Mouse (Mus musculus): ENCODE measurements at regions not wholly inside any gene's neighbourhood (a gene's known extent, or its start where the extent isn't known, plus 50 kb on each side); places are given as distances from the start of the nearest gene placed in this dataset.

- H3K27me3 ChIP-seq (ENCODE audit: control insufficient read depth, insufficient read depth, low read length): no peaks in the 10 kb centered on the region
- no peaks in the 10 kb centered on the region for H3K36me3 ChIP-seq (ENCODE audit: control insufficient read depth, insufficient read depth, low read length)
- no peak overlapping the region for H3K27ac ChIP-seq (ENCODE audit: low read depth, low read length)
- H3K9ac ChIP-seq (ENCODE audit: low read length): no peak overlapping the region
- no peak for ATAC-seq (replicated peaks; ENCODE audit: low FRiP score)
- no peaks in the 10 kb centered on the region for H3K9me3 ChIP-seq (ENCODE audit: control insufficient read depth, low read length)
- no peak for DNase-seq (ENCODE audit: low spot score)
- H3K4me3 ChIP-seq (ENCODE audit: low read depth, low read length): no peak overlapping the region
- 71% methylated on average over 3 of the region's 3 CpGs for WGBS
- H3K4me1 ChIP-seq (replicated peaks; ENCODE audit: control insufficient read depth, insufficient read depth, low read length): no peaks in the 10 kb centered on the region
- no peak overlapping the region for H3K4me2 ChIP-seq (ENCODE audit: low read depth, low read length, severe bottlenecking)
These were observed 258.5 kb upstream of the Klhl29 start for GRCm38 (mm10) chr12:5633971-5634370.

GRCm38 (mm10) chr12:5601084-5601654 is 225.7 kb upstream of the Klhl29 start:
- H3K4me3 ChIP-seq (ENCODE audit: low read depth, low read length): no peak overlapping the region
- no peak overlapping the region for H3K27ac ChIP-seq (ENCODE audit: low read depth, low read length)
- H3K9ac ChIP-seq (ENCODE audit: low read length): no peak overlapping the region
- 40% methylated on average over 9 of the region's 9 CpGs for WGBS
- H3K4me2 ChIP-seq (ENCODE audit: low read depth, low read length, severe bottlenecking): no peak overlapping the region
- no peaks in the 10 kb centered on the region for H3K4me1 ChIP-seq (replicated peaks; ENCODE audit: control insufficient read depth, insufficient read depth, low read length)
- no peaks in the 10 kb centered on the region for H3K36me3 ChIP-seq (ENCODE audit: control insufficient read depth, insufficient read depth, low read length)
- no peaks in the 10 kb centered on the region for H3K9me3 ChIP-seq (ENCODE audit: control insufficient read depth, low read length)
- no peak for ATAC-seq (replicated peaks; ENCODE audit: low FRiP score)
- DNase-seq (ENCODE audit: low spot score): no peak
- H3K27me3 ChIP-seq (ENCODE audit: control insufficient read depth, insufficient read depth, low read length): no peaks in the 10 kb centered on the region

GRCm38 (mm10) chr12:5599426-5599825 is 223.9 kb upstream of the Klhl29 start:
- Histone ChIP-seq H3K4me2 (ENCODE audit: low read depth, low read length, severe bottlenecking) (no peak overlapping the region), H3K36me3 (ENCODE audit: control insufficient read depth, insufficient read depth, low read length) (no peaks in the 10 kb centered on the region), H3K9ac (ENCODE audit: low read length) (no peak overlapping the region), H3K27ac (ENCODE audit: low read depth, low read length) (no peak overlapping the region), H3K9me3 (ENCODE audit: control insufficient read depth, low read length) (no peaks in the 10 kb centered on the region), H3K27me3 (ENCODE audit: control insufficient read depth, insufficient read depth, low read length) (no peaks in the 10 kb centered on the region), H3K4me3 (ENCODE audit: low read depth, low read length) (no peak overlapping the region), H3K4me1 (replicated peaks; ENCODE audit: control insufficient read depth, insufficient read depth, low read length) (no peaks in the 10 kb centered on the region)
- DNase-seq (ENCODE audit: low spot score) (no peak), ATAC-seq (replicated peaks; ENCODE audit: low FRiP score) (no peak)
- WGBS: 93% methylated on average over 1 of the region's 1 CpGs

- ATAC-seq (replicated peaks; ENCODE audit: low FRiP score) (no peak), DNase-seq (ENCODE audit: low spot score) (no peak)
- Histone ChIP-seq H3K4me1 (replicated peaks; ENCODE audit: control insufficient read depth, insufficient read depth, low read length) (no peaks in the 10 kb centered on the region), H3K4me3 (ENCODE audit: low read depth, low read length) (no peak overlapping the region), H3K4me2 (ENCODE audit: low read depth, low read length, severe bottlenecking) (no peak overlapping the region), H3K36me3 (ENCODE audit: control insufficient read depth, insufficient read depth, low read length) (no peaks in the 10 kb centered on the region), H3K9me3 (ENCODE audit: control insufficient read depth, low read length) (no peaks in the 10 kb centered on the region), H3K27ac (ENCODE audit: low read depth, low read length) (no peak overlapping the region), H3K27me3 (ENCODE audit: control insufficient read depth, insufficient read depth, low read length) (no peaks in the 10 kb centered on the region), H3K9ac (ENCODE audit: low read length) (no peak overlapping the region)
- WGBS: 92% methylated on average over 4 of the region's 4 CpGs
These were observed 223.5 kb upstream of the Klhl29 start for GRCm38 (mm10) chr12:5598961-5599360.

- no peak for ATAC-seq (replicated peaks; ENCODE audit: low FRiP score)
- 69% methylated on average over 6 of the region's 6 CpGs for WGBS
- H3K36me3 ChIP-seq (ENCODE audit: control insufficient read depth, insufficient read depth, low read length): no peaks in the 10 kb centered on the region
- no peak for DNase-seq (ENCODE audit: low spot score)
- H3K27me3 ChIP-seq (ENCODE audit: control insufficient read depth, insufficient read depth, low read length): no peaks in the 10 kb centered on the region
- H3K9me3 ChIP-seq (ENCODE audit: control insufficient read depth, low read length): no peaks in the 10 kb centered on the region
- H3K4me2 ChIP-seq (ENCODE audit: low read depth, low read length, severe bottlenecking): no peak overlapping the region
- no peaks in the 10 kb centered on the region for H3K4me1 ChIP-seq (replicated peaks; ENCODE audit: control insufficient read depth, insufficient read depth, low read length)
- no peak overlapping the region for H3K9ac ChIP-seq (ENCODE audit: low read length)
- no peak overlapping the region for H3K4me3 ChIP-seq (ENCODE audit: low read depth, low read length)
- no peak overlapping the region for H3K27ac ChIP-seq (ENCODE audit: low read depth, low read length)
These were observed 197.3 kb upstream of the Klhl29 start for GRCm38 (mm10) chr12:5572831-5573230.

- 71% methylated on average over 5 of the region's 5 CpGs for WGBS
- DNase-seq (ENCODE audit: low spot score): no peak
These were observed 193.5 kb upstream of the Klhl29 start for GRCm38 (mm10) chr12:5568941-5569340.

GRCm38 (mm10) chr12:5566231-5566630 is 190.7 kb upstream of the Klhl29 start:
- whole genome bisulfite sequencing: 10% methylated on average over 2 of the region's 2 CpGs
- Histone ChIP-seq H3K27ac (ENCODE audit: low read depth, low read length) (no peak overlapping the region), H3K4me1 (replicated peaks; ENCODE audit: control insufficient read depth, insufficient read depth, low read length) (no peaks in the 10 kb centered on the region), H3K9me3 (ENCODE audit: control insufficient read depth, low read length) (no peaks in the 10 kb centered on the region), H3K4me2 (ENCODE audit: low read depth, low read length, severe bottlenecking) (no peak overlapping the region), H3K4me3 (ENCODE audit: low read depth, low read length) (no peak overlapping the region), H3K27me3 (ENCODE audit: control insufficient read depth, insufficient read depth, low read length) (no peaks in the 10 kb centered on the region), H3K36me3 (ENCODE audit: control insufficient read depth, insufficient read depth, low read length) (no peaks in the 10 kb centered on the region), H3K9ac (ENCODE audit: low read length) (no peak overlapping the region)
- ATAC-seq (replicated peaks; ENCODE audit: low FRiP score) (no peak), DNase-seq (ENCODE audit: low spot score) (no peak)

More at GRCm38 (mm10) chr12:5568941-5569340, 193.5 kb upstream of the Klhl29 start:
- Histone ChIP-seq H3K27me3 (ENCODE audit: control insufficient read depth, insufficient read depth, low read length) (no peaks in the 10 kb centered on the region), H3K27ac (ENCODE audit: low read depth, low read length) (no peak overlapping the region), H3K4me2 (ENCODE audit: low read depth, low read length, severe bottlenecking) (no peak overlapping the region), H3K4me1 (replicated peaks; ENCODE audit: control insufficient read depth, insufficient read depth, low read length) (no peaks in the 10 kb centered on the region), H3K9me3 (ENCODE audit: control insufficient read depth, low read length) (no peaks in the 10 kb centered on the region), H3K9ac (ENCODE audit: low read length) (no peak overlapping the region), H3K4me3 (ENCODE audit: low read depth, low read length) (no peak overlapping the region), H3K36me3 (ENCODE audit: control insufficient read depth, insufficient read depth, low read length) (no peaks in the 10 kb centered on the region)
- ATAC-seq (replicated peaks; ENCODE audit: low FRiP score): no peak

- ATAC-seq (replicated peaks; ENCODE audit: low FRiP score): no peak
- DNase-seq (ENCODE audit: low spot score): no peak
- Histone ChIP-seq H3K4me2 (ENCODE audit: low read depth, low read length, severe bottlenecking) (no peak overlapping the region), H3K9ac (ENCODE audit: low read length) (no peak overlapping the region), H3K4me3 (ENCODE audit: low read depth, low read length) (no peak overlapping the region), H3K27me3 (ENCODE audit: control insufficient read depth, insufficient read depth, low read length) (no peaks in the 10 kb centered on the region), H3K27ac (ENCODE audit: low read depth, low read length) (no peak overlapping the region), H3K4me1 (replicated peaks; ENCODE audit: control insufficient read depth, insufficient read depth, low read length) (peaks cover 4% of the 10 kb centered on the region; the same call in 1 of the 2 replicates), H3K9me3 (ENCODE audit: control insufficient read depth, low read length) (no peaks in the 10 kb centered on the region), H3K36me3 (ENCODE audit: control insufficient read depth, insufficient read depth, low read length) (no peaks in the 10 kb centered on the region)
- 69% methylated on average over 4 of the region's 4 CpGs for WGBS
These were observed 177.1 kb upstream of the Klhl29 start for GRCm38 (mm10) chr12:5552607-5553006.

GRCm38 (mm10) chr12:5551901-5552300 is 176.4 kb upstream of the Klhl29 start:
- no peak for DNase-seq (ENCODE audit: low spot score)
- WGBS: 69% methylated on average over 2 of the region's 2 CpGs
- Histone ChIP-seq H3K27ac (ENCODE audit: low read depth, low read length) (no peak overlapping the region), H3K4me3 (ENCODE audit: low read depth, low read length) (no peak overlapping the region), H3K4me1 (replicated peaks; ENCODE audit: control insufficient read depth, insufficient read depth, low read length) (peaks cover 4% of the 10 kb centered on the region; the same call in 1 of the 2 replicates), H3K27me3 (ENCODE audit: control insufficient read depth, insufficient read depth, low read length) (no peaks in the 10 kb centered on the region), H3K36me3 (ENCODE audit: control insufficient read depth, insufficient read depth, low read length) (no peaks in the 10 kb centered on the region), H3K4me2 (ENCODE audit: low read depth, low read length, severe bottlenecking) (no peak overlapping the region), H3K9me3 (ENCODE audit: control insufficient read depth, low read length) (no peaks in the 10 kb centered on the region), H3K9ac (ENCODE audit: low read length) (no peak overlapping the region)
- no peak for ATAC-seq (replicated peaks; ENCODE audit: low FRiP score)
